Mouse (Mus musculus) inflammation-experienced regulatory T-cells, adult 6 months (primary cell): ENCODE data around the gene Ranbp2. TPM values are rescaled to one million over a fixed set of nuclear protein-coding genes. Genes with fewer than 3 reads are reported as not detected.
"Not testable (repeated sequence)": the region's sequence is repeated elsewhere in the genome, so short reads cannot be mapped to it uniquely, and the experiment has no call there.

Source experiments
- ATAC-seq: one replicate; pipeline ENCODE4 v1.8.0; 2017
- polyA plus RNA-seq, 3 experiments: library from polyadenylated mRNA; unstranded; fragments of 100-300 nt; shearing (Covaris generic); gene quantifications; one replicate each; pipeline ENCODE4 v1.2.1; 2017

Ranbp2 gene
- polyA plus RNA-seq, 3 experiments from 2014 or later, result 23.6 to 27.6 (median 27.3) TPM

GRCm38 (mm10) chr10:58497320-58498284 is 50.9 kb downstream of the Ranbp2 start, which contains the start of gene Ccdc138:
Ccdc138 (plus strand) TSS chr10:58497948.
- ATAC-seq, result peak; percentile 96

GRCm38 (mm10) chr10:58498516-58498915 is 51.8 kb downstream of the Ranbp2 start:
- ATAC-seq, result no peak

- peak; percentile 80 for ATAC-seq
Measured at GRCm38 (mm10) chr10:58529358-58529757, 82.6 kb downstream of the Ranbp2 start.

- ATAC-seq, result no peak
Measured at GRCm38 (mm10) chr10:58530896-58531790, 84.4 kb downstream of the Ranbp2 start.

- ATAC-seq, result no peak
Measured at GRCm38 (mm10) chr10:58532177-58532576, 85.5 kb downstream of the Ranbp2 start.

GRCm38 (mm10) chr10:58536276-58536675 is 89.6 kb downstream of the Ranbp2 start:
- not testable (repeated sequence) for ATAC-seq

GRCm38 (mm10) chr10:58540613-58541012 is 93.9 kb downstream of the Ranbp2 start:
- no peak for ATAC-seq

Other genes with a start within 250 kb of the Ranbp2 start
- gene AW822073, start 222.0 kb upstream of the Ranbp2 start, polyA plus RNA-seq, result not detected
- gene Duxf3, start 214.2 kb upstream of the Ranbp2 start, polyA plus RNA-seq, result not detected
- gene Gm4981, start 210.2 kb upstream of the Ranbp2 start, polyA plus RNA-seq, result not detected
- 10 to 100 TPM; 70.3 to 85.0 (median 78.0) TPM for gene Gcc2, start 191.4 kb upstream of the Ranbp2 start, polyA plus RNA-seq
- 100 to 1,000 TPM in 2 of 3 experiments, 10 to 100 TPM in 1; 96.1 to 111 (median 106) TPM for gene Lims1, start 123.5 kb upstream of the Ranbp2 start, polyA plus RNA-seq
- 1 to 10 TPM; 2.2 to 5.1 (median 2.7) TPM for gene Ccdc138, start 51.0 kb downstream of the Ranbp2 start, polyA plus RNA-seq
- gene Edar, start 228.7 kb downstream of the Ranbp2 start, polyA plus RNA-seq, result not detected